Mouse (Mus musculus): ENCODE measurements around the gene Psen1.

Gene Psen1

GRCm38 (mm10) chr12:83775621-83776020, 87.7 kb downstream of the Psen1 start:
- in situ Hi-C loops (cut with MboI, MseI), result no loop called here

DNA sequence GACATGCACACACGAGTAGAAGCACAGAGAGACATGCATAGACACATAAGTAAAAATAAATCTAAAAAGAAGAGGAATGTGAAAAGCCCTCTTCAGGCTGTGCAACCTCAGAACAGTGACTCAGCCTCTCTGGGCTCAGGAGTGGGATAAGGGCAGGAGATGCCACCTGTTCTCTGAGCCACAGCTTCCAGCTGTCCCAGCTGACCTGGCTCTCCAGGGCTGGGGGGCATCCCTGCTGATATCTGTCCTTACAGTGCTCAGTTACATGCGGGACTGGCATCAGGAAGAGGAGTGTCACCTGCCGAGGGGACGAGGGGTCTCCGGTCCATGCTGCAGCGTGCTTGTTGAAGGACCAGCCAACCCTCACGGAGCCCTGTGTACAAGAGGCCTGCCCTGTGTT, 88.8 kb downstream of the Psen1 start:
- in situ Hi-C loops (cut with MboI, MseI), result no loop called here

GRCm38 (mm10) chr12:83780181-83780580, 92.2 kb downstream of the Psen1 start:
- in situ Hi-C loops (cut with MboI, MseI), result loop anchor here (10.0 kb wide), 1 partner anchor 1535 kb away; no protein-coding TSS in a partner anchor

- in situ Hi-C loops (cut with MboI, MseI), result loop anchor here (10.0 kb wide), 1 partner anchor 1536 kb away; no protein-coding TSS in a partner anchor
These were observed 93.3 kb downstream of the Psen1 start for GRCm38 (mm10) chr12:83781204-83781603.

DNA sequence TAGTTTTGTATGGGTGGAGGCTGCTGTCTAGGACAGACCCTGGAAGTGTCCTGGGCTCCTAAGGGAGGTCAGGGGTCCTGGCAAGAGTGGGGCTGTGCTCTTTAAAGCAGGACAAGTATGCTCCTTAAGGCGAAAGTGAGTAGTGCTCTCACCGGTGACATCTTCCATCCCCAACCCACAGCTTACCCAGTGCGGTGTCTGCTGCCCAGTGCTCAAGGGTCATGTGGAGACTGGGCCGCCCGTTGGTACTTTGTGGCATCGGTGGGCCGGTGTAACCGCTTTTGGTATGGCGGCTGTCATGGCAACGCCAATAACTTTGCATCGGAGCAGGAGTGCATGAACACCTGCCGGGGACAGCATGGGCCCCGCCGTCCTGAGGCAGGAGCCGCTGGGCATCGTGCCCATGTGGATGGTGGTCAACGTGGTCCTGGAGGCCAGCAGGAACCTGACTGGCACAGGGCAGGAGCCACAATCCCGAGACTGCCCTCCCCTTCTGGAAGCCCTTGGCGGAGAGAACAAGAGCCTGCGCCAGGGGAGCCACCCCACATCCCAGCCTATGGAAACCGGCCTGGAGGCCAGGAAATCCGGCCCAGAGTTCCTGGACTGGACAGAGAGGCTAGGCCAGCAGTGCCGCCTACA, 93.8 kb downstream of the Psen1 start:
- in situ Hi-C loops (cut with MboI, MseI), result loop anchor here (10.0 kb wide), 1 partner anchor 1537 kb away; no protein-coding TSS in a partner anchor

GRCm38 (mm10) chr12:83782669-83783068, 94.7 kb downstream of the Psen1 start:
- in situ Hi-C loops (cut with MboI, MseI), result loop anchor here (10.0 kb wide), 1 partner anchor 1538 kb away; no protein-coding TSS in a partner anchor
